Mouse (Mus musculus) CH12.LX (cell line): ENCODE measurements around the gene Npm1.

ENCODE experiments used
- BHLHE40 ChIP-seq: IDR thresholded peaks from 2 replicates; pipeline ENCODE4 v1.6.1; 2011; ENCODE audit warnings: mild to moderate bottlenecking, low read depth, low read length, improper control_type of control experiment
- JUND ChIP-seq: conservative IDR thresholded peaks from 2 replicates; pipeline ENCODE4 v1.6.1; 2011; ENCODE audit warnings: low read depth, low read length, improper control_type of control experiment

- TF ChIP-seq JUND (no peak), BHLHE40 (no peak)
These were observed 34.1 kb upstream of the Npm1 start for GRCm38 (mm10) chr11:33197133-33197514.
